Mouse (Mus musculus): ENCODE data around the gene Tspan18. TPM values are rescaled to one million over a fixed set of nuclear protein-coding genes. Genes with fewer than 3 reads are reported as not detected.

Tspan18 gene
- 0.98 TPM for total RNA-seq (2023)

DNA sequence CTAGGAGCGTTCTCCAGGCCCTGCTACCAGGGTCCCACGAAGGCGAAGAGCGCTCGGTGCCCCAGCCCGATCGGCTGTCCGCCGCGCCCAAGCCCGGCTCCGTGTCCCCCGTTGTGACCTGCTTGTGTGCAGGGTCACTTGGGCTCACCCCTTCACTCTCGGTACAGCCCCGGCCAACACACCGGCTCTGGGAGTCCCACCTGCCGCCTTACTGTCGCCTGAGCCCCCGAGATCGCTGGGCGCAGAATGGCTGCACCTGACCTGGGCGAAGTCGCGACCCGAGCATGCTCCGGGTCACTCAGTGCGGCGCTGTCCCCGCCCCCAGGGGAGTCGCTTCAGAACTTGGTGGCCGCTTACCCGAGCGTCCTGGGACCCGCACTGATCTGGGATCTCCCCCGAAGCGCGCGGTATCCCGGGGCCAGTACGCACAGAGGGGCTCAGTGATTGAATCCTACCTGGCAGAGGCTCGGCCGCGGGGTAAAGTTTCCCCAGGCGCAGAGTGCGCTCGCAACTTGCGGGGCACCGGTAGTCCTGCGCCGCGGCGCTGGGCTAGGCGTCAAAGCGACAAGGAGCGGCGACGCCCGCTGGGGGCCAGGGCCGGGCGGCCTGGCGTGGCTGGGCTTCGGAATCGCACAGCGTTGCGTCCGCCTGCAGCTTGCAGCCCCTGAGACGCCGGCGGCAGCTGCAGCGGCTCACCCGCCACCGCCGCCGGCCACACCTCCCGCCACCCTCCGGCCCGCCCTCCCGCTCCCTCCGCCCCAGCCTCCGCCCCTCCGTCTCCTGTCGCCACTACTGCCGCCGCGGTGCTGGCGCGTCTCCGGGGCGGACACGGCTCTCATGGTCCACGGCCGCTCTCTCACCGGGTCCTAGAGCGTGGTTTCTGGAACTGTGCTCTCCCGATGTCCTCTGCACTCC, at the start of gene Tspan18:
Gene Tspan18 (minus strand): TSS at position 689 of the 915 bp plus-strand sequence.

GRCm38 (mm10) chr2:93187323-93187996, 146.8 kb downstream of the Tspan18 start, which contains the start of gene Trp53i11:
Gene Trp53i11 (plus strand): TSS chr2:93187548.

Other genes with a start within 250 kb of the Tspan18 start
- 43.5 TPM for gene Trp53i11, start 147.0 kb downstream of the Tspan18 start, total RNA-seq (2023)
- 153 TPM for gene Cd82, start 128.6 kb upstream of the Tspan18 start, total RNA-seq (2023)
- gene Gm10803, start 226.1 kb upstream of the Tspan18 start, total RNA-seq (2023): not detected